Mouse (Mus musculus): ENCODE results near the gene Man1a2. TPM values are rescaled to one million over a fixed set of nuclear protein-coding genes. Genes with fewer than 3 reads are reported as not detected.
A peak's percentile ranks its signal among the peaks of the same experiment; 100 is the strongest.

Man1a2 gene
- polyA plus RNA-seq, 1 experiment from 2014 or later: 62.8 TPM

DNA sequence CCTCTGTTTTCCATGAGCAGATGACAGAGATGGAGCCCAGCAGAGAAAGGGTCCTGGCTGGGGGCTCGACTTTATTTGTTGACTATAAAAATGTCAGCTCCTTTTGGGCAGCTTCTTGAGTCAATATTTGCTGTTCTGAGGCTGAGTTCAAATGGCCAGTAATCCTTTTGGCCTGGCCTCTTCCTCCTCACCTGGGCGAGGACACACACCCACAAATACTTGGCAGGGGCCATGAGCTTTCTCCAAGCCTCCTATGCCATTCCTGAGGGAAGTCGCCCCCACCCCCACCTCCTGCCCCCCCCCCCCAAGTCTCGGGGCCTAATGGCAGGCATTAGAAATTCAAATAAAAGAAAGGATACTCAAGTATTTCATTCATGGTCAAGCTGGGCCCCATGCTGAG, 149.4 kb downstream of the Man1a2 start:
- H3K9ac ChIP-seq (ENCODE audit: low read depth, low read length): no peak overlapping the region
- DNase-seq (ENCODE audit: low spot score) (no peak), ATAC-seq (replicated peaks; ENCODE audit: low FRiP score) (no peak)
- no peaks in the 10 kb centered on the region; the same call in 1 of the 2 replicates for H3K4me1 ChIP-seq (replicated peaks; ENCODE audit: control insufficient read depth, insufficient read depth, low read length)
- no peaks in the 10 kb centered on the region for H3K27me3 ChIP-seq (replicated peaks; ENCODE audit: control insufficient read depth, insufficient read depth, low read length)
- H3K4me3 ChIP-seq (ENCODE audit: low read depth, low read length): no peak overlapping the region
- H3K4me2 ChIP-seq: no peak overlapping the region
- H3K27ac ChIP-seq (ENCODE audit: low read depth, low read length): no peak overlapping the region
- 61% methylated on average over 4 of the region's 4 CpGs for WGBS
- no peaks in the 10 kb centered on the region for H3K36me3 ChIP-seq (ENCODE audit: control insufficient read depth, insufficient read depth, low read length)
- no peaks in the 10 kb centered on the region for H3K9me3 ChIP-seq (ENCODE audit: control insufficient read depth, low read length)

DNA sequence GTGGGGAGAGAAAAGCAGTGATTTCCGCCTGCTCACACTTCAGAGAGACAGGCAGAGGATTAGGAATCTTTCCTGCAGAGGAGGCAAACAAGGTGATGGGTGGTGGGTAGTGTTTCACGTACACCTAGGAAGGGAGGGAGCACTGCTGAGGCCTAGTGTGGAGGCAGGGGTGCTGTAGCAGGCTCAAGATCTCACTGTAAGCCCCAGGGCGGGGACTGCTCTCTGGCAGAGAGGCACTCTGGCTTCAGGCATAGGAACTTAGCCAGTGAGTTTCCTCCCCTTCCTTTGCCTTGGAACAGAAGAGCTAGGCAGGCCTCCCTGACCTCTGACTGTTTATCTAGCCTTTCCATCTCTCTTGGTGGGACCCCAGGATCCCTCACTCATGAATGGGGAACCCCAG, 150.0 kb downstream of the Man1a2 start:
- no peak overlapping the region for H3K27ac ChIP-seq (ENCODE audit: low read depth, low read length)
- H3K36me3 ChIP-seq (ENCODE audit: control insufficient read depth, insufficient read depth, low read length): no peaks in the 10 kb centered on the region
- no peaks in the 10 kb centered on the region for H3K27me3 ChIP-seq (replicated peaks; ENCODE audit: control insufficient read depth, insufficient read depth, low read length)
- DNase-seq (ENCODE audit: low spot score) (no peak), ATAC-seq (replicated peaks; ENCODE audit: low FRiP score) (no peak)
- H3K9ac ChIP-seq (ENCODE audit: low read depth, low read length): no peak overlapping the region
- no peak overlapping the region for H3K4me3 ChIP-seq (ENCODE audit: low read depth, low read length)
- H3K9me3 ChIP-seq (ENCODE audit: control insufficient read depth, low read length): no peaks in the 10 kb centered on the region
- 41% methylated on average over 3 of the region's 3 CpGs for WGBS
- no peak overlapping the region for H3K4me2 ChIP-seq
- no peaks in the 10 kb centered on the region; the same call in 1 of the 2 replicates for H3K4me1 ChIP-seq (replicated peaks; ENCODE audit: control insufficient read depth, insufficient read depth, low read length)

GRCm38 (mm10) chr3:100534394-100534793, 150.9 kb downstream of the Man1a2 start:
- no peak for DNase-seq (ENCODE audit: low spot score)
- Histone ChIP-seq H3K4me2 (no peak overlapping the region), H3K36me3 (ENCODE audit: control insufficient read depth, insufficient read depth, low read length) (no peaks in the 10 kb centered on the region), H3K4me1 (replicated peaks; ENCODE audit: control insufficient read depth, insufficient read depth, low read length) (no peaks in the 10 kb centered on the region; the same call in 1 of the 2 replicates), H3K9ac (ENCODE audit: low read depth, low read length) (no peak overlapping the region), H3K27ac (ENCODE audit: low read depth, low read length) (no peak overlapping the region), H3K4me3 (ENCODE audit: low read depth, low read length) (no peak overlapping the region), H3K27me3 (replicated peaks; ENCODE audit: control insufficient read depth, insufficient read depth, low read length) (no peaks in the 10 kb centered on the region), H3K9me3 (ENCODE audit: control insufficient read depth, low read length) (no peaks in the 10 kb centered on the region)
- 61% methylated on average over 3 of the region's 3 CpGs for WGBS
- ATAC-seq (replicated peaks; ENCODE audit: low FRiP score): no peak

GRCm38 (mm10) chr3:100533429-100533828, 151.9 kb downstream of the Man1a2 start:
- DNase-seq (ENCODE audit: low spot score): no peak
- H3K4me2 ChIP-seq: no peak overlapping the region
- H3K9me3 ChIP-seq (ENCODE audit: control insufficient read depth, low read length): no peaks in the 10 kb centered on the region
- H3K27me3 ChIP-seq (replicated peaks; ENCODE audit: control insufficient read depth, insufficient read depth, low read length): no peaks in the 10 kb centered on the region
- peak; percentile 84 for ATAC-seq (replicated peaks; ENCODE audit: low FRiP score)
- H3K9ac ChIP-seq (ENCODE audit: low read depth, low read length): no peak overlapping the region
- H3K4me3 ChIP-seq (ENCODE audit: low read depth, low read length): no peak overlapping the region
- no peaks in the 10 kb centered on the region for H3K36me3 ChIP-seq (ENCODE audit: control insufficient read depth, insufficient read depth, low read length)
- no peak overlapping the region for H3K27ac ChIP-seq (ENCODE audit: low read depth, low read length)
- H3K4me1 ChIP-seq (replicated peaks; ENCODE audit: control insufficient read depth, insufficient read depth, low read length): no peaks in the 10 kb centered on the region; the same call in 1 of the 2 replicates

DNA sequence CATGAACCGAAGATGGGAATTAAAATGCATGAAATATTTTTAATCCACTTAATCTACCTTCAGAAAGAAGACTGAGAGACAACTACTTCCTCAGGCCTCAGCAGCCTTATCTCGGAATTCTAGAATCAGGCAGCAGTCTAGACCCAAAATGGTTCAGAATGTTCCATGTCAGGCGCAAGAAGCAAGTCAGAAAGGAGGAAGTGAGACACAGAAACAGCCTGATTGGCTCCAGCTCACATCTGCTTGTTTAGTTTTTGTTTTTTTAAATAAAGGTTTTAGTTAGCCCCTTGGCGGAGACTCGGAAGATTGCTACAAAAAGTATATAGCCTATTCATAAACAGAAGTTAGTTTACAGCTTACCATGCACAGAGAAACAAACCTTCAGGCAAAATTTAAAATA, 154.4 kb downstream of the Man1a2 start:
- Histone ChIP-seq H3K4me3 (ENCODE audit: low read depth, low read length) (no peak overlapping the region), H3K4me1 (replicated peaks; ENCODE audit: control insufficient read depth, insufficient read depth, low read length) (no peaks in the 10 kb centered on the region; the same call in 1 of the 2 replicates), H3K9ac (ENCODE audit: low read depth, low read length) (no peak overlapping the region), H3K27ac (ENCODE audit: low read depth, low read length) (no peak overlapping the region), H3K9me3 (ENCODE audit: control insufficient read depth, low read length) (no peaks in the 10 kb centered on the region), H3K27me3 (replicated peaks; ENCODE audit: control insufficient read depth, insufficient read depth, low read length) (no peaks in the 10 kb centered on the region), H3K4me2 (no peak overlapping the region), H3K36me3 (ENCODE audit: control insufficient read depth, insufficient read depth, low read length) (no peaks in the 10 kb centered on the region)
- 83% methylated on average over 5 of the region's 5 CpGs for WGBS
- ATAC-seq (replicated peaks; ENCODE audit: low FRiP score): no peak
- DNase-seq (ENCODE audit: low spot score): no peak

DNA sequence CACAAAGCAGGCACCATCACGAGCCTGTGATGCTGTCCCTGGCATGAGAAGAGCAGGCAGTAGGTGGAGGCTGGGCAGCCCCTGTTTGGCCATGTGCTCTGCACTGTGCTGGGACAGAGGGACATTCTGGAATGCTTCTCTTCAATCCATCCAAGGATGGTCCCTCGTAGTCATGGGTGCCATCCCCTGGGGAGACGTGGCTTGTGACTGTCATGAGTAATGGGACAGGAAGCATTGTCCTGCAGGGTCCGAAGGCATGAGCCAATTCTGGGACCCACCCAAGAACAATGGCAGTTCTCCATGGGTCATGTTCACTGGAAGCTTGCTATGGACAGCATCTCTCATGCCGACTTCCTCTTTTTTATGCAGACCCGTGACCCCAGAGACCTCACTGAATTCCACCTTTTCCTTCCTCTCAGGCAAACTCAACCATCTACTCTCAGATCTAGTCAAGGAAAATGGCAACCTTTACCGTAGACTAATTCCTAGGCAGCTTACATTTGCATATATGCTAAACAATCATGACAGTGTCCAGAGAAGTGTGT, 155.0 kb downstream of the Man1a2 start:
- H3K4me1 ChIP-seq (replicated peaks; ENCODE audit: control insufficient read depth, insufficient read depth, low read length): no peaks in the 10 kb centered on the region; the same call in 1 of the 2 replicates
- no peak for ATAC-seq (replicated peaks; ENCODE audit: low FRiP score)

DNA sequence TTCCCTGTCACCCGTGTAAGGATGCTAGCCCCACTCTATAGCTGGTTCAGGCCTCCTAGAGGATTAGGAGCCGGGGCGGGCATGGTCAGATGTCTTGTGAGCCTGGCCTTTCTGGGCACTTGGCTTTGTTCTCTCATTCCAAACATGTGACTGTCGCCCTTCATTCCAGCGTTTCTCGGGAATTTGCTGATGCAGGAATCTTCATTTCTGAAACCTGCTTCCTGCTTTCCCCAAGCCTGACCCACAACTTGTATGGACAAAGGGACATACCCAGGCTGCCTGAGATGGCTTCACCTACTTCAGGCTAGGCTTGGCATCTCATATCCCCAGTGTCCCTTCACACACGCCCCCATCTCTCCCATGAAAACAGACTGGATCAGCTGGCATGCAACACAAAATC, 162.6 kb downstream of the Man1a2 start:
- Histone ChIP-seq H3K4me3 (ENCODE audit: low read depth, low read length) (no peak overlapping the region), H3K9ac (ENCODE audit: low read depth, low read length) (no peak overlapping the region), H3K27me3 (replicated peaks; ENCODE audit: control insufficient read depth, insufficient read depth, low read length) (no peaks in the 10 kb centered on the region), H3K9me3 (ENCODE audit: control insufficient read depth, low read length) (no peaks in the 10 kb centered on the region), H3K4me2 (no peak overlapping the region), H3K27ac (ENCODE audit: low read depth, low read length) (no peak overlapping the region), H3K4me1 (replicated peaks; ENCODE audit: control insufficient read depth, insufficient read depth, low read length) (no peaks in the 10 kb centered on the region), H3K36me3 (ENCODE audit: control insufficient read depth, insufficient read depth, low read length) (no peaks in the 10 kb centered on the region)
- WGBS: 80% methylated on average over 7 of the region's 7 CpGs
- no peak for ATAC-seq (replicated peaks; ENCODE audit: low FRiP score)
- no peak for DNase-seq (ENCODE audit: low spot score)

More for the DNA sequence above, 155.0 kb downstream of the Man1a2 start:
- Histone ChIP-seq H3K4me2 (no peak overlapping the region), H3K4me3 (ENCODE audit: low read depth, low read length) (no peak overlapping the region), H3K36me3 (ENCODE audit: control insufficient read depth, insufficient read depth, low read length) (no peaks in the 10 kb centered on the region), H3K27me3 (replicated peaks; ENCODE audit: control insufficient read depth, insufficient read depth, low read length) (no peaks in the 10 kb centered on the region), H3K9ac (ENCODE audit: low read depth, low read length) (no peak overlapping the region), H3K27ac (ENCODE audit: low read depth, low read length) (no peak overlapping the region), H3K9me3 (ENCODE audit: control insufficient read depth, low read length) (no peaks in the 10 kb centered on the region)
- WGBS: 55% methylated on average over 7 of the region's 7 CpGs
- no peak for DNase-seq (ENCODE audit: low spot score)

DNA sequence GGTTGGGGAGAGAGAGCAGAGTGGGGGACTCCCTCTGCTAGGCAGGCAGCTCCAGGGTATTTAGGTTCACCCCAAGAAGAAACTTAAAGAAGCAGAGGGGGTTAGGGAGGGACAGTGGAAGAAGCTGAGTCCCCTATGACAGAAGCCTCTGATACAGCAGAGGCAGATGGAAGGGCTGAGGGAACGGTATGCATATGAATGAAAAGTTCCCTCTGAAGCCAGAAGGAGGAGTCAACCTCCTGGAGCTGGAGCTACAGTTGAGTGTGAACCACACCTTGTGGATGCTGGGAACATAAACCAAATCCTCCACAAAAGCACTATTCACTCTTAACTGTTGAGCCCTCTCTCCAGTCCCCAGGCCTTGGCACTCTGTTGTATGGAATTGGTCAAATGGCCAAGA, 163.7 kb downstream of the Man1a2 start:
- Histone ChIP-seq H3K27ac (ENCODE audit: low read depth, low read length) (no peak overlapping the region), H3K4me1 (replicated peaks; ENCODE audit: control insufficient read depth, insufficient read depth, low read length) (no peaks in the 10 kb centered on the region), H3K9me3 (ENCODE audit: control insufficient read depth, low read length) (no peaks in the 10 kb centered on the region), H3K4me3 (ENCODE audit: low read depth, low read length) (no peak overlapping the region), H3K36me3 (ENCODE audit: control insufficient read depth, insufficient read depth, low read length) (no peaks in the 10 kb centered on the region), H3K4me2 (no peak overlapping the region), H3K27me3 (replicated peaks; ENCODE audit: control insufficient read depth, insufficient read depth, low read length) (no peaks in the 10 kb centered on the region), H3K9ac (ENCODE audit: low read depth, low read length) (no peak overlapping the region)
- ATAC-seq (replicated peaks; ENCODE audit: low FRiP score) (no peak), DNase-seq (ENCODE audit: low spot score) (no peak)
- 59% methylated on average over 1 of the region's 1 CpGs for WGBS

- DNase-seq (ENCODE audit: low spot score) (no peak), ATAC-seq (replicated peaks; ENCODE audit: low FRiP score) (no peak)
- Histone ChIP-seq H3K4me1 (replicated peaks; ENCODE audit: control insufficient read depth, insufficient read depth, low read length) (no peaks in the 10 kb centered on the region), H3K4me2 (no peak overlapping the region), H3K36me3 (ENCODE audit: control insufficient read depth, insufficient read depth, low read length) (no peaks in the 10 kb centered on the region), H3K27me3 (replicated peaks; ENCODE audit: control insufficient read depth, insufficient read depth, low read length) (peaks cover 4% of the 10 kb centered on the region; the same call in 1 of the 2 replicates), H3K9ac (ENCODE audit: low read depth, low read length) (no peak overlapping the region), H3K27ac (ENCODE audit: low read depth, low read length) (no peak overlapping the region), H3K9me3 (ENCODE audit: control insufficient read depth, low read length) (no peaks in the 10 kb centered on the region), H3K4me3 (ENCODE audit: low read depth, low read length) (no peak overlapping the region)
- WGBS: 74% methylated on average over 5 of the region's 5 CpGs
Measured at GRCm38 (mm10) chr3:100515754-100516141, 169.6 kb downstream of the Man1a2 start.
